Mouse (Mus musculus): ENCODE results near the gene Mrpl21. TPM values are rescaled to one million over a fixed set of nuclear protein-coding genes. Genes with fewer than 3 reads are reported as not detected.
A peak's percentile ranks its signal among the peaks of the same experiment; 100 is the strongest.

Mrpl21 gene
- polyA plus RNA-seq (2015; fragmentation: Nextera tagmentation; extraction: Ambion mirVana) = 93.0 and 103 TPM in 2 replicates

DNA sequence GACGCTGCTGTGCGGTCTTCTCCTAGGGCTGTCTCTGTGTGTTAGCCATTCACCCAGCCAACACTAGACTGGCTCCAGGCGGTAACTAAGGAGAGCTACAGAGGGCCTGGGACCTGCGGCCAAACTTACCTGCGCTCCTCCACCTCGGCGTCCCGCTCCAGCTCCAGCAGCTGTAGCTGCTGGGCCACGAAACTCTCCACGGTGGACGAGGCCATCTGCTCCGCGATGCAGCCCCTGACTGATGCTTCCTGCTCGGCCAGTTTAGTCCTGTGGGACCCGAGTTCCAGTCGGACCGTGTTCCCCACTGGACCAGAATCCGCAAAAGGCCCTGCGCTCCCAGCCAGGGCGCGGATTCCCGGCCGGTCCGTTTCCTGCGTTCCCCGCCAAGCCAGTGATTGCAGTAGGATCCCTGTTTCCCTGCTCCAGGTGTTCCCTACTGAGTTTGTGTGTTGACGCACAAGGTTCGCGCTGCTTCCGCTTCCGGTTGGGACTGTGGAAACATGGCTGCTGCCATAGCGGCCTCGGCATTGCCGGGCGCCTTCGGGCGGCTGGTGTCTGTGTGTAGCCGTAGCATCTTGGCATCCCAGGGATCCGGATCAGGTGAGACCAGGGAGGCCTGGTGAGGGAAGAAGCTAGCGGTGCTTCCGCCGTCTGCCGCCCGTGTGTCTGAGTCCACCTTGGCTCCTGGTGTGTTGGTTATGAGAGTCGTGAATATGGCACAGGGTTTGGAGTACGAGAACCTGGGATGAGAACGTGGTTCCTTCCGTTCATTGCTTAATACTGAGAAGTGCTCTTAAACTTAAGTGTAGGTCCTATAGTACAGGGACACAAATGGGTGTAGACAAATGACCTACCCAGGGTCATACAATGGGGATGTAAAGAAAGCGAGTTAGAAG is at the start of gene Mrpl21, which contains the start of gene Ighmbp2:
TSS of gene Mrpl21 (plus strand) at position 330 of the 896 bp plus-strand sequence.
TSS of gene Ighmbp2 (minus strand) at position 446 of the 896 bp plus-strand sequence.
- Histone ChIP-seq H3K4me2 (peak within 1 kb of the TSS; percentile 85), H3K27ac (replicated peaks) (peak within 1 kb of the TSS; percentile 67), H3K4me1 (peaks cover 19% of the 10 kb centered on the region), H3K9me3 (no peaks in the 10 kb centered on the region), H3K36me3 (peaks cover 59% of the 10 kb centered on the region), H3K9ac (peak within 1 kb of the TSS; percentile 92), H3K4me3 (peak within 1 kb of the TSS; percentile 95), H3K27me3 (replicated peaks) (no peaks in the 10 kb centered on the region)
- under 1% methylated on average over 49 of the region's 49 CpGs for WGBS
- ATAC-seq (ENCODE audit: extremely low read depth, insufficient number of reproducible peaks, low FRiP score, low TSS enrichment) = peak; percentile 71; the same call in 1 of the 2 replicates

DNA sequence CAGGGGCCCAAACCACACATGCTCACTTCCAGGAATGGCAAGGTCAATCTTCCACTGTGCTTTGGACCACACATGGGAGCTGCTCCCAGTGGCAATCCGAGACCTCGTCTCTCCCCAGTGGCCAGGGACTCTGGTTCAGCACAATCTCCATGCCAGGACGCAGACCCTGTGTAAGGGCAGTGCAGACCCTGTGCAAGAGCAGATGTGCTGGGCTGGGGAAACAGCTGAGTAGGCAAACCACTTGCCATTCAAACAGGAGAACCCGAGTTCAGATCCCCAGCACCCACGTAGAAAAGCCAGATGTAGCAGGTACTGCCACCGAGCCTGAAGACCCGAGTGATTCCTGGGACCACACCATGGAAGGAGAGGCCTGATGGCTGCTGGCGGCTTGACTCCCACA is 22.7 kb upstream of the Mrpl21 start:
- Histone ChIP-seq H3K9me3 (no peaks in the 10 kb centered on the region), H3K4me3 (no peak overlapping the region), H3K36me3 (peaks cover 51% of the 10 kb centered on the region), H3K27me3 (replicated peaks) (no peaks in the 10 kb centered on the region), H3K27ac (replicated peaks) (no peak overlapping the region), H3K9ac (no peak overlapping the region), H3K4me2 (no peak overlapping the region), H3K4me1 (no peaks in the 10 kb centered on the region)
- 89% methylated on average over 8 of the region's 8 CpGs for WGBS
- ATAC-seq (ENCODE audit: extremely low read depth, insufficient number of reproducible peaks, low FRiP score, low TSS enrichment) = no peak

DNA sequence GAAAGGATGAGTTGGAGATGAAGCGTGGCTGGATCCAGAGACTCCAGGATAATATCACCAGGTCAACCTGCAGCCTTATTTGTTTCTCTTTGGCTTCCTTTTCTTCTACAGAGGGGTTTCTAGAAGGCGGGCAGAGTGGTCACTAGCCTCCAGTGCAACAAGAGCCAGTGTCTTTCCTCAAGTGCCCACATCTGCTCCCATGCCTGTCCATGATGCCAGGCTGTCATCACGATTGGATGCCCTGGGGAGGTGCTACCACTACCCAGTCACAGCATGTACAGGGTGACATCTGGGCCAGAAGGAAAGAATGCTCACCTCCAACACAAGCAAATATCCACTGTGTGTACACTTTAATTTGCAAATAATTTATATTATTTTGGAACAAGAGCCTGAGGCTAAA is 22.1 kb upstream of the Mrpl21 start:
- Histone ChIP-seq H3K4me1 (no peaks in the 10 kb centered on the region), H3K9me3 (no peaks in the 10 kb centered on the region), H3K27ac (replicated peaks) (no peak overlapping the region), H3K9ac (no peak overlapping the region), H3K4me2 (no peak overlapping the region), H3K36me3 (peaks cover 57% of the 10 kb centered on the region), H3K27me3 (replicated peaks) (no peaks in the 10 kb centered on the region), H3K4me3 (no peak overlapping the region)
- 84% methylated on average over 3 of the region's 3 CpGs for WGBS
- ATAC-seq (ENCODE audit: extremely low read depth, insufficient number of reproducible peaks, low FRiP score, low TSS enrichment) = no peak

DNA sequence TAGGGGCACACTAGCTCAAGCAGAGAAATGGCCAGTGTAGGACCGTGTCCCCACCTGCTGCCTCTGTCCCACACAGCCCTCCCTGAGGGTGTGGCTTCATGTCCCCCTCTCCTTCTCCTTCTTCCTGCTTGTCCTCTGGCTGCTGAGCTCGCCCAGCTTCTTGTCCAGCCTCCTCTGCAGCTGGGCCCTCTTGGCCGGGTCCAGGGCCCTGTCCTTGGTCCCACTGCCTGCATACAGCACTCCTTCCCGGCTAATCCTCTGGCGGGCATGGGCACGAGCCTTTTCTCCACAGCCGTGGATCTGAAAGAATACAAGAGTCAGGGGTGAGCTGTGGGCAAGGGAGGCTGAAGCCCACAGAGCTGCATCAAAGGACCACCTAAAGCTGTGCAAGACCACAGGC is 21.4 kb upstream of the Mrpl21 start:
- no peak overlapping the region for H3K4me3 ChIP-seq
- H3K27ac ChIP-seq (replicated peaks) = no peak overlapping the region
- no peaks in the 10 kb centered on the region for H3K27me3 ChIP-seq (replicated peaks)
- 86% methylated on average over 7 of the region's 7 CpGs for WGBS
- 0 out of 2 replicates have a peak, but pooled peaks have one; percentile 46 for ATAC-seq (ENCODE audit: extremely low read depth, insufficient number of reproducible peaks, low FRiP score, low TSS enrichment)
- no peak overlapping the region for H3K9ac ChIP-seq
- peaks cover 65% of the 10 kb centered on the region for H3K36me3 ChIP-seq
- H3K9me3 ChIP-seq = no peaks in the 10 kb centered on the region
- no peaks in the 10 kb centered on the region for H3K4me1 ChIP-seq
- H3K4me2 ChIP-seq = no peak overlapping the region

DNA sequence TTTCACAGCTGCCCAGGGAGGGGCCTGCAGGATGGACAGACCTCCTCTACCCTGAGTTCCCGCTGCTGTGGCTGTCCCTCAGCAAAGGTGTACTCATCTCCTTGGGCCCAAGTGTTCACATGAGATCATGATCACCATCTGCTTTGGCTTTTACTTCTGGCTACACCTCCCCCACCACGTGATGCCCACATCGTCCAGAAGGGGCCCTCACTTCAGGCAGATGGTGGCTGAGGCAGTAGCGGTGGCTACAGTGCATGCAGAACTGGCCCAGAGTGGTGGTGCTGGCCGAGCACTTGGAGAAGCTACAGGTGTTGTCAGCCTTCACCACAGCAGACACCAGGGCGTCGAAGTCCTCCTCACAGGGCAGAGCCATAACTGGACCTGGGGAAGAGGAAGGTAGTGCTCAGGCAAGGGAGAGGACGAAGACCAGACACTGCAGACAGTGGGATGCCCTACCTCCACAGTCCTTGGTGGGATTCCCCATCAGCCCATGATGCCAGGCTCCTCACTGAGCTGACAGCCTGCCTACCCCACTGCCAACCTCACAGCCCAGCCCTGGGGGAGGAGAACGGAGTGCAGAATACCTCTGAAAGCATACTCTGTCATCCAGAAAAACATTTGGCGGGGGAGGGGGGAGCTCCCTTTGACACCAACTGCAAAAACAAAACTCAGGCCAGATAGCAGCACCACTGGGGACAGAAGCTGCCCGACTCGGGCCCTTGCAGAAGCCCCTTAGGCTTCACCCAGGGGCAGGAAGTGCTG is 20.8 kb upstream of the Mrpl21 start:
- Histone ChIP-seq H3K27ac (replicated peaks) (no peak overlapping the region), H3K27me3 (replicated peaks) (no peaks in the 10 kb centered on the region), H3K4me2 (no peak overlapping the region), H3K9me3 (no peaks in the 10 kb centered on the region), H3K36me3 (peaks cover 71% of the 10 kb centered on the region), H3K4me3 (no peak overlapping the region), H3K9ac (no peak overlapping the region), H3K4me1 (no peaks in the 10 kb centered on the region)
- WGBS = 82% methylated on average over 12 of the region's 12 CpGs
- ATAC-seq (ENCODE audit: extremely low read depth, insufficient number of reproducible peaks, low FRiP score, low TSS enrichment) = no peak

DNA sequence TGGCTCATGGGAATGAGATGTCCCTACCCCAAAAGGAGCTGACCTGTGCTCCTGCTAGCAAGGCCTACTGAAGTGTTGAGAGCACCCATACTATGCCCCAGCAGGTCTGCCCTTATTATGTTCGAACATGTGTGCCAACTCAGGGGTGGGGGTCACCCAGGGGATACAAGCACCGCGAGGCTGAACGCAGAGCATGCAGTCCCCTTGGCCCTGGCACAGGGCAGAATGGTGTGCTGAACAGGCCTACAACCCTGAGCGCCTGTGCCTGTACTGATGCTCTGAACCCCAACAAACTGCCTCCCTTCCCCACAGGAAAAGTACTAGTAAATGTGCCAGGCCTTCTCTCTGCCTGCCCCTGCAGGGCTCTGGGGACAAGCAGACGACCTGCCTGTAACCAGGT is 18.4 kb upstream of the Mrpl21 start:
- Histone ChIP-seq H3K27ac (replicated peaks) (no peak overlapping the region), H3K4me3 (no peak overlapping the region), H3K4me2 (no peak overlapping the region), H3K4me1 (no peaks in the 10 kb centered on the region), H3K27me3 (replicated peaks) (no peaks in the 10 kb centered on the region), H3K9me3 (no peaks in the 10 kb centered on the region), H3K36me3 (peaks cover 95% of the 10 kb centered on the region), H3K9ac (no peak overlapping the region)
- no peak for ATAC-seq (ENCODE audit: extremely low read depth, insufficient number of reproducible peaks, low FRiP score, low TSS enrichment)
- 86% methylated on average over 6 of the region's 6 CpGs for WGBS

DNA sequence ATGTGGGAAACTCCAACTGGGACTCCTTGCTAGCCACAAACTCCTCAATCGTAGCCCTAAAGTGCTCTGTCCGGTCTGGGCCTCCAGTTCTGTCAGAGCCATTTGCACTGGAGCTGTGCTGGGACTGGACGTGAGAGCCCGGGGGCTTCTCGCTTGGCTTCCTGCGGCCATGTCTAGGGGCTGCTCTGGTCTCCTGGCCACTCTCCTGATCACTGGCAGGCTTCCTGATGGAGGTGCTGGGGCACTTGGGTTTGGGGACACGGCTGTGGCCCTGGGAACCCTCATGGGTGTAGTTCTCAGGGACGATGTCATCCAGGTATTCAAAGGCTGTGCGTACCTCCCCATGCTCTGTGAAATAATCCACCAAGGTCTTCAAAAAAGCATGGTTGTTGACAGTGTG is 17.5 kb upstream of the Mrpl21 start:
- no peaks in the 10 kb centered on the region for H3K9me3 ChIP-seq
- ATAC-seq (ENCODE audit: extremely low read depth, insufficient number of reproducible peaks, low FRiP score, low TSS enrichment) = no peak
- WGBS = 90% methylated on average over 9 of the region's 9 CpGs
- H3K27me3 ChIP-seq (replicated peaks) = no peaks in the 10 kb centered on the region
- H3K4me3 ChIP-seq = no peak overlapping the region
- H3K4me1 ChIP-seq = no peaks in the 10 kb centered on the region
- H3K27ac ChIP-seq (replicated peaks) = no peak overlapping the region
- H3K4me2 ChIP-seq = no peak overlapping the region
- H3K9ac ChIP-seq = no peak overlapping the region
- H3K36me3 ChIP-seq = peaks cover 95% of the 10 kb centered on the region

DNA sequence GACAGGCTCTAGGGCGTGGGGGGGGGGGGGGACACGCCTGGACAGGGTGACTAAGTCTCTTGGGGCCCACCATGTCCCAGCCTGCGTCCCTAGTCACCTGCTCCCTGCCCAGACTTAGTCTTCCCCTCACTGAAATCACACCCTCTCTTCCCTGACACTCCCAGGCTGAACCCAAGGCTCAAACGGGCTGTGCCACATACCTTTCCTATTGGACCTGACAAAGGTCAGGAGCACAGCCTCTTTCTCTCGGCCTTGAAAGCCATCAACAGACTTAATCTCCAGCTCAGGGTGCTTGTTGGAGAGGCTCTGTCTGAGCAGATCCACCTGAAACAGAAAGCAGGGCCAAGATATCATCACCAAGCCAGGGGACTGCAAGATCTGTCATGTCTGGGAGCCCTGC is 16.6 kb upstream of the Mrpl21 start:
- 74% methylated on average over 5 of the region's 5 CpGs for WGBS

DNA sequence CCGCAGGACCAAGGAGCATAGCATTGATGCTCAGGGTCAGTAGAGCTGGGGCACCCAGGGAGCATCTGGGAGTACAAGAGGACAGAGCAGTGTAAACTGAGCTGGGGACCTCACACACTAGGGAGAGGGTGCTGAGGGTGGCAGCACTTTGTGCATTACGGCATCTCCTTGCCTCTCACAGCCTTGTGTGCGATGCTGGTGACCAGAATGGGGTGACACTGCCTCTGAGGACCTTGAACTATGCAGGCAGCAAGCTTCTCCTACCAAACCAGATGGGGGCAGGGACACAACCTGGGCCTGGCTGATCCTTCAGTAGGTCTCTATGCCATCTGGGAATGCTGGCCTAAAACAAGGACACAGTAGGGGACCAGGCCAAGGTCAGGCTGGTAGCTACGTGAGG is 16.0 kb upstream of the Mrpl21 start:
- no peaks in the 10 kb centered on the region for H3K4me1 ChIP-seq
- H3K4me3 ChIP-seq = no peak overlapping the region
- no peak for ATAC-seq (ENCODE audit: extremely low read depth, insufficient number of reproducible peaks, low FRiP score, low TSS enrichment)
- H3K27ac ChIP-seq (replicated peaks) = no peak overlapping the region
- H3K9me3 ChIP-seq = no peaks in the 10 kb centered on the region
- H3K9ac ChIP-seq = no peak overlapping the region
- 89% methylated on average over 4 of the region's 4 CpGs for WGBS
- no peaks in the 10 kb centered on the region for H3K27me3 ChIP-seq (replicated peaks)
- H3K4me2 ChIP-seq = no peak overlapping the region
- H3K36me3 ChIP-seq = peaks cover 95% of the 10 kb centered on the region

More for the DNA sequence above, 16.6 kb upstream of the Mrpl21 start:
- Histone ChIP-seq H3K36me3 (peaks cover 95% of the 10 kb centered on the region), H3K4me1 (no peaks in the 10 kb centered on the region), H3K27me3 (replicated peaks) (no peaks in the 10 kb centered on the region), H3K4me3 (no peak overlapping the region), H3K4me2 (no peak overlapping the region), H3K9ac (no peak overlapping the region), H3K9me3 (no peaks in the 10 kb centered on the region), H3K27ac (replicated peaks) (no peak overlapping the region)
- ATAC-seq (ENCODE audit: extremely low read depth, insufficient number of reproducible peaks, low FRiP score, low TSS enrichment) = no peak

DNA sequence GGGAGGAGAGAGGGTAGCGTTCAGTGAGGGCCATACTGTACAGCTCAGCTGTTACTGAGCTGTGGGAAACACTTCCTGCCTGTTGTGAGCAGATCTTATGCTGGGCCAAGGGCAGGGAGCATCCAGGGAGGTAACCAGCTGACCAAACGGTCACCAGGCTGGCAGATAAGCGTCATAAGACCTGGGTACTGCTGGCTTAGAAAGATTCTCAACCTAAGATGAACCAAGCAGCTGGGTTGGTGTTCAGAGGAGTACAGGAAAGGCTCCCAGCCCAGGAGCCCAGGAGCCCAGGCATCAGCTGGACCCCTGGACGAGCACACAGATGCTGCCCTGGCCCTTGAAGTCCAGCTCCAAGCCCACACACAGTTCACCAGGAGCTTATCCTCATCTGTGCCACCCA is 15.4 kb upstream of the Mrpl21 start:
- Histone ChIP-seq H3K9ac (no peak overlapping the region), H3K36me3 (peaks cover 96% of the 10 kb centered on the region), H3K27me3 (replicated peaks) (no peaks in the 10 kb centered on the region), H3K27ac (replicated peaks) (no peak overlapping the region), H3K4me3 (no peak overlapping the region), H3K9me3 (no peaks in the 10 kb centered on the region), H3K4me2 (no peak overlapping the region), H3K4me1 (no peaks in the 10 kb centered on the region)
- no peak for ATAC-seq (ENCODE audit: extremely low read depth, insufficient number of reproducible peaks, low FRiP score, low TSS enrichment)
- 85% methylated on average over 4 of the region's 4 CpGs for whole genome bisulfite sequencing

DNA sequence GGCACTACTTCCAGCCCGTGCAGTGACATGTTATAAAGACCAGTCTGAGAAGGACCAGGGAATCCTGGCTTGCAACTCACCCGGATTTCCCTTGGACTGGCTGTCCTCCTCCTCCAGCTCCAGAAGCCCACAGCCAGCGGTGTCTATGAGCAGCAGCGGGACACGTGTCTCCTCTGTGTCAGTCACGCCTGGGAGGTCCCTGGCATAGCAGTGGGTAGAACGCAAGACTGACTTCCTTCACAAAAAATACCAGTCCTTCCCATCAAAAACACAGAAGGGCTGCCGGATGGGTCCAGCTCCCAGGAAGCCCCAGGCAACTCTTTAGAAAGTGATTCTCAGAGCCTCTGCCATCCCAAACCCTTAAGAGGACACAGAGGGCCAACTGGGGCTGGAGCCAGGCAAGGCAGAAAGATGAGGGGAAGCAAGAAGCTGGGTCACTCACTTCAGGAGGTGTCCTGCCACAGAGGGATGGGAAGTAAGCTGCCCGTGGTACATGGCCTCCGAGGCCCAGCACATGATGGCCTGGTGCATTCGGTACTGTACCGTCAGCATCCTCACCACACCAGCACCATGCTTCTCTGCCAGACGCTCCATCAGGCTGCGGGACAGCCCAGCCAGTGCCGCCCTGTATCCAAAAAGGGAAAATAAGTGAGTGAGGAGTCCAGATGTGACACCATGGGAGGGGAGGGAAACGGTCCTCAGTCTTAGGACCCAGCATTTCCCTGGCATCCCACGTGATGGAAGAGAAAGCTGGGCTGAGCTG is 14.3 kb upstream of the Mrpl21 start:
- Histone ChIP-seq H3K9me3 (no peaks in the 10 kb centered on the region), H3K9ac (no peak overlapping the region), H3K27me3 (replicated peaks) (no peaks in the 10 kb centered on the region), H3K4me2 (no peak overlapping the region), H3K4me1 (no peaks in the 10 kb centered on the region), H3K36me3 (peaks cover 100% of the 10 kb centered on the region), H3K4me3 (no peak overlapping the region), H3K27ac (replicated peaks) (no peak overlapping the region)
- ATAC-seq (ENCODE audit: extremely low read depth, insufficient number of reproducible peaks, low FRiP score, low TSS enrichment) = no peak
- WGBS = 86% methylated on average over 17 of the region's 17 CpGs
